Mouse (Mus musculus): ENCODE results near the gene Slc2a3.
"Not testable (repeated sequence)": the region's sequence is repeated elsewhere in the genome, so short reads cannot be mapped to it uniquely, and the experiment has no call there.

Slc2a3 gene

DNA sequence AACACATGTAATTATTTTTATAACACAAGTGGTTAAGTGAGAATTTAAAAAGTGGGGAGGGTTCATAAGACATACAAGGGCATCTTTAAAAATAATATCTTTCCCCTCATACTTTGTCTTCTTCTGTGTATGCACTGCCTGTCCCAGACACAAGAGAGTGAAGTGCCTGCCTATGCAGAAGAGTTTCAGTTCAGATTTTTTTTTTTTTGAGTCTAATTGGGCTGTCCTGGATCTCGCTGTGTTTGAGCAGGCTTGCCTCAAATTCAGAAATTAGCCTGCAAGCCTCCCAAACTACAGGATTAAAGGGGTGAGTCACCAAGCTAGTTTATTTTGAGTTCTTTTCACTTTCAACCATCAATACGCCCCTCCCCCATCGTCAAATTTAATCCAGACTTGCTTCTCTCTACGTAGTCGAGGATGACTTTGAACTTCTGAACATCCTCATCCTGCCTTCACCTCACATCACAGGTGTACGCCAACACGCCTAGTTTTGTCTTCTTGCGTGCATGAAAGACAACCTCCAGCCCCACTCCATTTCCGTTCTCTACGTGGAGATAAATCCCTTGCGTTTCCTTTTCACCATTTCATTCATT is 8.7 kb upstream of the Slc2a3 start:
- DNase-seq (ENCODE audit: low spot score): no peak

DNA sequence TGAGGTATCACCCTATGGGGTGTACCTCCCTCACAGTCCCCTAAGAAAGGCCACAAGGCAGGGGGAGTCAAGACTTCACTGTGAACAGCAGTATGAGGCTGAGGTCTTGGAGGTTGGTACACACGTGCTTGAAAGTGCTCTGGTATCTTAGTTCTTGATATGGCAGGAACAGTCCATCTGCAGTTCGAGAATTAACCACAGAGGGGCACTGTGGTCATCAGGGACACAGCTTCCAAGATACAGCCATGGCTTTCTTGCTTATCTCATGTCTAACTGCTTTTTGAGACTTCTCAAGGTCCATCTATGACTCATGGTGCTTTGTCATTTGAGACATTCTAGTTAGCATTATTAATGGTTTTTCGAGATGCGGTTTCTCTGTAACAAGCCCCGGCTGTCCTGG is 3.0 kb upstream of the Slc2a3 start:
- DNase-seq (ENCODE audit: low spot score): peak; percentile 51

DNA sequence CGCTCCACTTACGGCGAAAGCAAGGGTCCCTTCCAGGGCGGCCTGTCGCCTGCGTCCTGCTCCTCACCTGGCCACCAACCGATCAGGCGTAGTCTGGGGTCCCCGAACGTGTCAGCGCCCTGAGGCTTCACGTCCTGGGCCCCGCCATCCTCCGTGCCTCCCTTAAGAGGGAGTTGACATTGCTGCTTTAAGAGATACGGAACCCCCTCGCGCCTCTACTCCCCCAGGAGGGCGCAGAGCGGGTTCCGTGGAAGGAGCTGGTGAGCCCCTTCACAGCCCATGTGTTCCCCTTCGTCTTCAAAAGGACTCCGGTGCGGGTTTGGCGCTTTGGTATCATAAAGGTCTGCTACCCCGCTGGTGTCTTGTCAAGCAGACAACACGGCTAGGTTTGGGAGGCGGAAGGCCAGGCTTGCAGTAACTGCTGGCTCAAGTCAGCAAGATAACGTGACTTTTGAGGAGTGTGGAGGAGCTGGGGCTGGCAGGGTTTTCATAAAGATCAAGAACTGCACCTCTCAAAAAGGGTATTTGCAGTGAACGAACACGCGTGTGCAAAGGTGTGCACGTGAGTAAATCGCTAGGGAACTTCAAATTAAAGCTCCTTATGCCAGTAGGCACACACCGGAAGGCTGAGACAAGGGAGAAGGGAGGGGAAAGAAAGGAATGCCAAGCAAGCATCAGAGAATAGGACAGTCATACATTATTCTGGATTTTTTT is 518 bp upstream of the Slc2a3 start:
- DNase-seq (ENCODE audit: low spot score): no peak

DNA sequence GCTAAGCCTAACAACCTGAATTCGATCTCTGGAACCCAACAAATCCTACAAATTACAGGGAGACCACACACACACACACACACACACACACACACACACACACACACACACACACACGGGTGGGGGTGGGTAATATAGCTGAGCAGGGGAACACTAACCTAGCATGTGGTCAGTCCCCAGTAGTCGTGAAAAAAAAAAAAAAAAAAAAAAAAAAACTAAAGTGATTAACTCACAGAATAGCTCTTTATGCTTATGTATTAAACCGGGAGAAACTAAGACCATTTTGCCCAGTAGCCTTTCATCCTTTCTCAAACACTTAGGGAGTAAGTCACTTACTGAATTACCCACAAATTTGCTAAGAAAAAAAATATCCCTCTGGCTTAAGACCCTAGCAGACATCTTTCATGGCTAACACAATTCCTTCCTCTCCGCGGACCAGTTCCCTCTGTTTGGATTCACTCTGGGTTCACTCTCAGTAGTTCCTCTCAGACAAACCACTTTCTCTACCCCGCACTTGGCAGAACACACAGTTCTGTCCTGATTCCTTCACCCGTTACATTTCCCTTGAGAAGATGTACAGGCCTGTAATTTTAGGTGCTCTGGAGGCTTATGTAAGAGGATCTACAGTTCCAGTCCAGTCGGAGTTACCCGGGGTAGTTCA is 670 bp downstream of the Slc2a3 start:
- DNase-seq (ENCODE audit: low spot score): no peak

DNA sequence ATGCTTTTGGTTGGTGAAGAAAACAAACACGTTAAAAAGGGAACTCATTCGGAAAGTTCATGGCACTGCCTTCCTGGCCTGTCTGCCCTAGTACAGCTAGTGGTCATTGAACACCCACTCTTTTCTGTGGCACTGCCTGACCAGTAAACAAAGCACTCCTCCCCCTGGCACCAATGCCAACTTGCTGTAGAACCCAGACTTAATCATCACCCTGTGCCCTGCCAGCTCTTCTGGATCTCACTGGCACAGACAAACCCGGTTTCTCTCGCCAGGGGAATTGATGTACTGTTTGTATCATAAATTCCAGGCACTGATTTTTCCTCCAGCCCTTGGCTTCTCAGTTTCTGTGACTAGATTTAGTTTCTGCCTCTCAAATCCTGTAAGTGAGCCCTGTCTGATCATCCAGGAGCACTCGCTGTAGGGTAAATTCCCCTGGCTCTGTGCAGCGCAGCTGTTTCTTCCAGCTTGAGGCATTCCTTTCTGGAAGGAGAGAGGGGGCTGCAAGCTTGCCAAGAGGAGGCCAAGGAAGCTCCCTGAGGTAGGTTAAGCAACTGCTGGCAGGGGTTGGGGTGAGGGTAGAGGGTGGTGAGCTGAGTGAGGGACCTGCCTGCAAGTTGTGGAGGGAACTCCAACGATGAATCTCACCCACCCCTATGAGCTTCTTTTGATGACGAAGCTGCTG is 6.0 kb downstream of the Slc2a3 start:
- no peak for DNase-seq (ENCODE audit: low spot score)

- no peak for DNase-seq (ENCODE audit: low spot score)
These were observed 15.2 kb downstream of the Slc2a3 start for GRCm38 (mm10) chr6:122786275-122786674.

GRCm38 (mm10) chr6:122784866-122785265 is 16.6 kb downstream of the Slc2a3 start:
- DNase-seq (ENCODE audit: low spot score): no peak

DNA sequence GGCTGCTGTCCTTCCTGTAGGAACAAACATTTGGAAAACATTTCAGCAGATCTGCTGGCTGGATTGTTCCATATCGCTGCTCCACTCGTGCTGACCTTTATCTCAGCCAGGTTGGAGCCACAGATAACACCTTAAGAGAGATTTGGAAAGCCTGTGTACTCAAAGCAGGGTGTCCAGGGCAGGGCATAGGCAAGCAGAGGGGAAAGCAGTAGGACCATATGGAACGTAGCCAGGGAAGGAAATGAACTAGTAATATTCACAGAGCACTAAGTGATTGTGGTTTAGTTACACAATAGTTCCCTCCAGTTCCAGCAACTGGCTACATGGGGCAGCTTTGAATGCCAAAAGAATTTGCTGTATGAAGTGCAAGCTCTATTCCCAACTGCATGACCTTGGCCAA is 19.3 kb downstream of the Slc2a3 start:
- DNase-seq (ENCODE audit: low spot score): no peak

DNA sequence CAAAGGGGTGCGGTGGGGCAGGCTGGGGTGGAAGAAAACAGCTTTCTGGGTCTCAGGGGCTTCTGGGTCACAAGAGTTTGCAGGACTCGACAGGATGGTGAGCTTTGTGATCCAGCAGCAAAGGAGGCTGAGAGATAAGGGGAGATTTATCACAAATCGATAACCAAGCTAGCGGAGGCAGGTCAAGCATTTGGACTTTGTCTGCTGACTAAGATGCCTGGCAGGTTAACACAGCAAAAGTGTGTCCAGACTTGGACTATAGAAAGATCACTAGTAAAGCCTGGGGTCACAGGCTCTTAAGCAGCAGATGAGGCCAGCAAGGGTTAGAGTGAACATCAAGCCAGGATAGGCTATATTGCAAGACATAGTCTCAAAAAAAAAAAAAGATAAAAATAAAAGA is 20.3 kb downstream of the Slc2a3 start:
- DNase-seq (ENCODE audit: low spot score): no peak

GRCm38 (mm10) chr6:122779916-122780315 is 21.5 kb downstream of the Slc2a3 start:
- DNase-seq (ENCODE audit: low spot score): no peak

GRCm38 (mm10) chr6:122776040-122776439 is 25.4 kb downstream of the Slc2a3 start:
- no peak for DNase-seq (ENCODE audit: low spot score)

DNA sequence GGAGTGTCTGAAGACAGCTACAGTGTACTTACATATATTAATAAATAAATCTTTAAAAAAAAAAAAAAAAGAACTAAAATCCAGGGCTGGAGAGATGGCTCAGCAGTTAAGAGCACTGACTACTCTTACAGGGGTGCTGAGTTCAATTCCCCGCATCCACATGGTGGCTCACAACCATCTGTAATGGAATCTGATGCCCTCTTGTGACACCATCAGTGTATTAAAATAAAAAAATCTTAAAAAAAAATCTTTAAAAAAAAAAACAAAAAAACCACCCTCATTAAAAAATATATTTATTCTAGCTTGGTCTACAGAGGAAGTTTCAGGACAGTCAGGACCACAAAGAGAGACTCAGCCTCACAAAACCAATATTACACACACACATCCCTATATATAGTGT is 27.1 kb downstream of the Slc2a3 start:
- no peak for DNase-seq (ENCODE audit: low spot score)

DNA sequence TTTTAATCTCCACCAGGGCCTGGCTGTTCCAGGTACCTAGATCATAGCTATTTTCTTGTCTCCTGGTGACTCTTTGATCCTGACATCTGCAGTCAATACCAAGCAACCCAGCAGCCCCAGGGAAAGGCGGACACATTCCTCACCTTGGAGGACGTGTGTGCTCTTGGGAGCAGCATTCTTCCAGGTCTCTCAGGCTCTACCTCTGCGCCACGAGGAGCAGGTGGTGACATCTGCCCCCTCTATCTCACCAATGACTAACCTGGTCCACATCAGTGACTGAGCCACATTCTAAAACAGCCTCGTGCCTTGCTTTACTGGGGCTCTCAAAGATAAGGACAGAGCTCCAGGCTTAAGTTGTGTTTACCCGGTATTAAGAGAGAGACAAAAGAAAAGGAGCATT is 28.7 kb downstream of the Slc2a3 start:
- no peak for DNase-seq (ENCODE audit: low spot score)

DNA sequence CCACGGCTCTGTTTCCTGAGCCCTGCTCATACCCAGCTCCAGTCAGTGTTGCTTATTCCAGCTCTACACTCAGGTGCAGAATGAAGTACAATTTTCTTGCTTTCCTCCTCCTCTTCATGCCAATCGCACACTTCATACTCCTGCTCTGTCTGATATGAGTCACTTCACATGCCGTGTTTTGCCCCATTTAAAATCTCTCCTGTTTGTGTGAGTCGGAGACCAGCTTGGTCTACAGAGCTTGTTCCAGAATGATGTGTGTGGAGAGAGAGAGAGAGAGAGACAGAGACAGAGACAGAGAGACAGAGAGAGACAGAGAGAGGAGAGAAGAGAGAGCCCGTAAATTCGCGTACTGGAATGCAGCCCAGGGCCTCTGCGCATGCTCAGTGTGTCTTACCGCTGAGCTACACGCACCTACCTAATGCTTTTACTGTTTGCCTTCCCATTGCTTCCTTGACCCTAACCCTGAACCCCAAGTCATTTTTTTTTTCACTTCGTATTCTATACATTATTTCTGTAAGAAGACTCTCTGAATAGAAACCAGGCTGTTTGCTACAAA is 30.6 kb downstream of the Slc2a3 start:
- DNase-seq (ENCODE audit: low spot score): no peak

DNA sequence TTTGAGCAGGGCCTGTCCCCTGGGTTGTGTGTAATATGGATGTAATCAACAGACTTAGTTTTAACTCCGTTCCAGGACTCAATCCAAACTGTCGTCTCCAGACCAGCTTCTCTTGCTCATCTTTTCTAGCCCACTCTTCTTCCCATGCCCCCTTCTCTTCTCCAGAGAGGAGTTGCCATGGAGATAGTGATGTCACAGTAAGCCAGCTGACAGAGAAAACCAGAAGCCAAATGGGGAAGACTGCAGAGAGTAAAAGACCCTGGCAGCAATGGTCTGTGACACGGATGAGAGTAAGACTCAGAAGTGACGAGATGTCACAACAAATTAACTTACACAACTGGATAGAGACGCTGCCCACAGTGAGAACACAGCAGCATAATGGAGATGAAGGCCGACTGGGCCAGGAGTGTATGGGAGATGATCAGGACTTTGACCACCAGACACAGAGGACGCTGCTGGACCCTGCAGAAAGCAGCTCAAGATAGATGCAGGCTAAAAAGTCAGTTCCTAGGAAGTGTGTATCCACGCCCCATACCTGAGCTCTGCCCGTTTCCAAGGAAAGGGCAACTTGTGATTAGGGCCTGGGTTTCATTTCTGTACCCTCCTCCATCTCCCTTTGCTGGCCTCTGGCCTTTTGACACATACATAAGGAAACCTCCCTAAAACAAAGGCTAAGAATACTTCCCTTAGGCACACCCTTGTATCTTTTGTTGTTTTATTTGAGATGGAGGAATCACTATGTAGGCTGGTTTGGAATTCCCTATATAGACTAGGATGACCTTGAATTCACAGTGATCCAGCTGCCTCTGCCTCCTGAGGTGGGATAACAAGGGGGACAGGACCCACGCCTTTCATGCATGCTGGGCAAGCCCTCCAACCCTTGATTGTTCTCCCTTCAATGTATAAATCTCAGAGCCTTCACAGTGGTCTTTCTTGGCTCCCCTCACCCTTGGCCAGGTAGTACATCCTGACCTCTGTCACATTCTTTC is 31.4 kb downstream of the Slc2a3 start:
- DNase-seq (ENCODE audit: low spot score): no peak

GRCm38 (mm10) chr6:122768256-122768655 is 33.2 kb downstream of the Slc2a3 start:
- DNase-seq (ENCODE audit: low spot score): no peak

- not testable (repeated sequence) for DNase-seq (ENCODE audit: low spot score)
These were observed 34.4 kb downstream of the Slc2a3 start for GRCm38 (mm10) chr6:122767012-122767411.

- no peak for DNase-seq (ENCODE audit: low spot score)
These were observed 35.1 kb downstream of the Slc2a3 start for GRCm38 (mm10) chr6:122766145-122766968.

- DNase-seq (ENCODE audit: low spot score): no peak
These were observed 36.0 kb downstream of the Slc2a3 start for GRCm38 (mm10) chr6:122765298-122765956.
